Mouse (Mus musculus) forebrain, embryonic 10.5 days (tissue): ENCODE measurements at regions not wholly inside any gene's neighbourhood (a gene's known extent, or its start where the extent isn't known, plus 50 kb on each side); places are given as distances from the start of the nearest gene placed in this dataset.
A peak's percentile ranks its signal among the peaks of the same experiment; 100 is the strongest.

Experiments used
- DNase-seq: peaks from one replicate; pipeline ENCODE4 v3.0.0-alpha.2; 2017; ENCODE audit warnings: low spot score; ENCODE audit errors: extremely low spot score
- H3K27ac ChIP-seq: fragments of 300-500 bp; sonication (generic); 2 replicates; pipeline ENCODE4 v1.5.1; 2016; ENCODE audit warnings: mild to moderate bottlenecking
- H3K27me3 ChIP-seq: fragments of 300-500 bp; sonication (generic); 2 replicates; pipeline ENCODE4 v1.6.1; 2016; ENCODE audit warnings: mild to moderate bottlenecking; ENCODE audit not compliant: poor library complexity, severe bottlenecking
- H3K36me3 ChIP-seq: fragments of 300-500 bp; sonication (generic); replicated peaks from 2 replicates; pipeline ENCODE4 v1.6.1; 2016; ENCODE audit warnings: mild to moderate bottlenecking, moderate library complexity
- H3K4me1 ChIP-seq: fragments of 300-500 bp; sonication (generic); 2 replicates; pipeline ENCODE4 v1.6.1; 2016
- H3K4me3 ChIP-seq: fragments of 300-500 bp; sonication (generic); 2 replicates; pipeline ENCODE4 v1.5.1; 2016; ENCODE audit warnings: mild to moderate bottlenecking, moderate library complexity
- H3K9me3 ChIP-seq: fragments of 300-500 bp; sonication (generic); 2 replicates; pipeline ENCODE4 v1.6.1; 2016; ENCODE audit warnings: mild to moderate bottlenecking, moderate library complexity
- WGBS: fragments of 180-500 bp; shearing (Covaris S2); methylation state at CpG from one replicate; pipeline ENCODE4 v1.1.7; 2016; 5-methylcytosine and 5-hydroxymethylcytosine counted together

DNA sequence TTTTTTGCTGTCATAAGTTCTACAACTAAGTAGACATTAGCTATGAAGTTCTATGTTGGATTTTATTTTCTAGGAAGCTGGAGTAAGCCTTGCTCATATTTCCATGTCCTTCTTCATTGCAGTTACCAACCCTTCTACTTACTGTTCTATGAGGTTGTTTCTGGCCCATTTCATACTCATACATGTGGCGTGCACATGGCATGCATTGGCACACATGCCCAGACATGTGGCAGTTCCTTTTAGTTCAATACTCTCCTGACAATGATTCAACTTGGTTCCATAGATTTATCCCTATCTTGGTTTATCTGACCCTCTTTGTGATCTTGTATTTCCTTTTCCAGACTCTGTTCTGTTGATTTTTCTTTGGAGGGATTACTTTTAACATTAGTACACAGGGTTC, 203.2 kb downstream of the 1700064H15Rik start:
- H3K9me3 ChIP-seq: no peaks in the 10 kb centered on the region
- no peak for DNase-seq
- no peaks in the 10 kb centered on the region for H3K27me3 ChIP-seq
- H3K27ac ChIP-seq: no peak overlapping the region
- 87% methylated on average over 1 of the region's 1 CpGs for WGBS
- H3K4me3 ChIP-seq: no peak overlapping the region
- no peaks in the 10 kb centered on the region for H3K36me3 ChIP-seq
- no peaks in the 10 kb centered on the region for H3K4me1 ChIP-seq

- no peaks in the 10 kb centered on the region for H3K4me1 ChIP-seq
- H3K9me3 ChIP-seq: no peaks in the 10 kb centered on the region
- no peak overlapping the region for H3K4me3 ChIP-seq
- no peak for DNase-seq
- no peak overlapping the region for H3K27ac ChIP-seq
- no peaks in the 10 kb centered on the region for H3K27me3 ChIP-seq
- H3K36me3 ChIP-seq: no peaks in the 10 kb centered on the region
Measured at GRCm38 (mm10) chr3:19424384-19424783, 204.1 kb downstream of the 1700064H15Rik start.

DNA sequence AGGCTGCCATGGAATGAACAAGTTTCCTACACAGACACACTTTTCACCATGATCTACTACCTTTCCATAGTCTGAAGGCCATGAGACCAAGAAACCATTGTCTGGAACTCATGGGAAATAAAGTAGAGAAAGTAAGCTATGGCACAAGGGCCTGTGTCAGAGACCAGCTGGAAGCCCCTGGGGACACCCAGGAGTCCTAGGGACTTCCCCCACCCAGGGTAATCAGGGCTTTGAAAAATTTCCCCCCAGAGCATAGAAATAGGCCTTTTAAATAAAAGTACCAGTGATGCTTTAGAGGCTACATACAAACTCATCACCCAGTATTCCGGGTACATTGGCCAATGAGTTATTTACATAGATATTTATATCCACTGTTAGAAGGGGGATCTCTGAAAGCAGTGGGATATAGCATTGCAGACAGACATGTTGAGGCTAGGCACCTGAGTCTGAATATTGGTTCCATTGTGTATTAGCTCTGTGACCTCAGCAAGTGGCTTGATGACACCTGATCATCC, 207.0 kb downstream of the 1700064H15Rik start:
- Histone ChIP-seq H3K4me1 (no peaks in the 10 kb centered on the region), H3K36me3 (no peaks in the 10 kb centered on the region), H3K4me3 (no peak overlapping the region), H3K27ac (no peak overlapping the region), H3K27me3 (no peaks in the 10 kb centered on the region), H3K9me3 (no peaks in the 10 kb centered on the region)
- no peak for DNase-seq
- WGBS: 87% methylated on average over 1 of the region's 1 CpGs

DNA sequence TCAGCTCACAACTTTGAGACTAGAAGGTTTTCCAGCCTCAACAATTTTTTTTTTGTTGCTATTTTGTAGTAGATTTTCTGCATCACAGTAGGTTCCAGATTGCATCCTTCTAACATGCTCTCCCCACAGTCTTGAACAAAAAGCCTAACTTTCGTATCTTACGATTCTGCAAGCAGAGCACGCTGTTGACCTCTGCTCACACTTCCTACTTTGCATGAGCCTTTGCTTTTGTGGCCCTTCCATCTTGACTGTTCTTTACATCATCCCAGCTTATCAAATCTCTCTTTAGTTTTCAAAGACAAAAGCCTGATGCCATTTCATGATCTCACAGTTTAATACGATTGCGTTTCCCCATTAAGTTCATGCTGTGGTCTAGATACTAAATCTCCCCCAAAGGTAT, 207.6 kb downstream of the 1700064H15Rik start:
- Histone ChIP-seq H3K4me3 (no peak overlapping the region), H3K9me3 (no peaks in the 10 kb centered on the region), H3K36me3 (no peaks in the 10 kb centered on the region), H3K4me1 (no peaks in the 10 kb centered on the region), H3K27ac (no peak overlapping the region), H3K27me3 (no peaks in the 10 kb centered on the region)
- DNase-seq: no peak
- WGBS: 95% methylated on average over 5 of the region's 5 CpGs

GRCm38 (mm10) chr3:19410938-19411515, 217.4 kb downstream of the 1700064H15Rik start:
- DNase-seq: no peak
- no peak overlapping the region for H3K4me3 ChIP-seq
- H3K27me3 ChIP-seq: peaks cover 9% of the 10 kb centered on the region; the same call in 1 of the 2 replicates
- no peak overlapping the region for H3K27ac ChIP-seq
- H3K9me3 ChIP-seq: no peaks in the 10 kb centered on the region
- H3K4me1 ChIP-seq: peaks cover 20% of the 10 kb centered on the region
- 71% methylated on average over 3 of the region's 3 CpGs for WGBS
- no peaks in the 10 kb centered on the region for H3K36me3 ChIP-seq

- DNase-seq: no peak
- Histone ChIP-seq H3K27me3 (peaks cover 9% of the 10 kb centered on the region; the same call in 1 of the 2 replicates), H3K27ac (no peak overlapping the region), H3K9me3 (no peaks in the 10 kb centered on the region), H3K36me3 (no peaks in the 10 kb centered on the region), H3K4me3 (no peak overlapping the region), H3K4me1 (peaks cover 31% of the 10 kb centered on the region)
- 73% methylated on average over 2 of the region's 2 CpGs for WGBS
Measured at GRCm38 (mm10) chr3:19408283-19408682, 220.2 kb downstream of the 1700064H15Rik start.

DNA sequence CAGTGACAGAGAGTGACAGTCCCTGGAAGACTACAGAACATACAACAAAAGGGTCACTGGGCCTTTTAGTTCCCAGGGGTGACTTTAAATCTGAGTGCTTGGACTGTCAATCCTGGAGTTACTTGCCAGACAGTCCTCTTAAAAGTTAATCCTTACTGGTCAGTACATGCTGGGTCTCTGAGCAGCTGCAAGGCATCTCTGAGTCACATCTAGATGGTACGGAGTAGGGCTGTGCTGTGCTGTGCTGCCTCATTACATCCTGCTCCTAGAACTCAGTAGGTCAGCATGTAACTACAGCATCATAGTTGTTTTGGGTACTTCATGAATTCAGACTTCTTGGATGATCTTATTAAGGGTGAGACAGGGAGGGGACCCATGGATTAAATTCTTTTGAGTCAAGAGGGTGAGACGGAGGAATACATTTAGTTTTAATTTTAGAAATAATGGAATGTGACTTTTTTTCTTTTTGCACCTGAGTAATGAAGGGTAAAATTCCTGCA, 220.8 kb downstream of the 1700064H15Rik start:
- H3K27me3 ChIP-seq: peaks cover 9% of the 10 kb centered on the region; the same call in 1 of the 2 replicates
- 87% methylated on average over 2 of the region's 2 CpGs for WGBS

DNA sequence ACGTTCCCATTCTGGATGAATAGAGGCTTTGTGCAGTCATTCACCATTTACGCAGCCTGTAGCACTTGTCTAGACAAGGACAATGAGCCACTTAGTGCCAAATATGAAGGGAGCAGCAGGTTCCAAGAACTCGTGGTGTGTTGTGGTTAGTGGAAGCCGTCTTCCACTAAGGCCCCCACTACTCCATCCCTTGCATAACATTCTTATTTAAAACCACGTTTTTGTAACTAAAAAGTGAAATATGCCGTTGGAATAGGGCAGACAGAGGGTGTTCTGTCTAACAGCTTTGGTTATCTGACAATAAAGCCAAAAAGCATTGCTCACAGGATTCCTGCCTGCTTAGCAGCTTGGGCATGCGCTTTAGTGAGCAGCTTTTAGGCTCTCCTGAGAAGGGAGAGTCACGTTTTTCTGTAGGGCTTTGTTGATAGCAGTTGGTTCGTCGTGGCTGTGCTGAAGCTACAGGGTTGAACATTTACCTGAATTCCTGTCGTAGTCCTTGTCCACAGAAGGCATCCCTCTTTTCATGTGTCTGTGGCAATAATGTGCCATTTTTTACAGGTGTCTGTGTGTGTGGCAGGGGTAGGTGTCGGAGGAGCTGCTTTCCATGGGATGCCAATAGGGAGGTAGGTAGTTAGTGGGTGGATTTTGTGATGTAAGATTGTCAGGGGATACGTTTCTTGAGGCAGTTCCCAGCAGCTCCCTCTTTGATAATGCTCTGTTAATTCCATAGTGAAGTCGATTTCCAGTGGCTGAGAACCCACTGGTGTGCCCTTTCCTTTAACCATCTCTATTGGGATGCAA, 221.9 kb downstream of the 1700064H15Rik start:
- peak overlapping the region; percentile 78 for H3K27ac ChIP-seq
- H3K4me1 ChIP-seq: peaks cover 28% of the 10 kb centered on the region
- DNase-seq: peak; percentile 41
- 38% methylated on average over 14 of the region's 14 CpGs for WGBS
- peaks cover 9% of the 10 kb centered on the region; the same call in 1 of the 2 replicates for H3K27me3 ChIP-seq
- H3K4me3 ChIP-seq: peak overlapping the region; percentile 24
- H3K36me3 ChIP-seq: no peaks in the 10 kb centered on the region
- no peaks in the 10 kb centered on the region for H3K9me3 ChIP-seq

More for the DNA sequence above, 220.8 kb downstream of the 1700064H15Rik start:
- no peak for DNase-seq
- Histone ChIP-seq H3K4me3 (no peak overlapping the region), H3K9me3 (no peaks in the 10 kb centered on the region), H3K27ac (no peak overlapping the region), H3K36me3 (no peaks in the 10 kb centered on the region), H3K4me1 (peaks cover 28% of the 10 kb centered on the region)

- Histone ChIP-seq H3K4me1 (no peaks in the 10 kb centered on the region), H3K4me3 (no peak overlapping the region), H3K27me3 (no peaks in the 10 kb centered on the region), H3K36me3 (no peaks in the 10 kb centered on the region), H3K27ac (no peak overlapping the region), H3K9me3 (no peaks in the 10 kb centered on the region)
- no peak for DNase-seq
- 33% methylated on average over 2 of the region's 2 CpGs for WGBS
Measured at GRCm38 (mm10) chr3:19385675-19386074, 242.8 kb downstream of the 1700064H15Rik start.

DNA sequence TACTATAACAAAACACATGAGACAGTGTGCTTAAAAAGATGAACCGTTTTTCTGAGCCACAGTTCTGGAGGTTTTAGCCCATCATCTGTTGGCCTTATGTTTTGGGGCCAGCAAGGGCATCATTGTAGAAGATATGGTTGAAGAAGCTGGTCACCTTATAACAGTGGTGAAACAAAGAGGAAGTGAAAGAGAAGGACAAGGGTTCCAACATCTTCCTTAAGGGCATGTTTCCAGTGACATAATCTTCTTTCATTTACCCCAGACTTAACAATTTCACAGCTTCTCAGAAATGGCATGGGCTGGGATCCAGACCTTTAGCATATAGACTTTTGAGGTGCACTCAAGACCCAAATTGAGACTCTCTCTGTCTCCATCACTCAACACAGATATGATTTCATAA, 259.5 kb downstream of the 1700064H15Rik start:
- H3K36me3 ChIP-seq: no peaks in the 10 kb centered on the region
- H3K4me1 ChIP-seq: no peaks in the 10 kb centered on the region
- no peaks in the 10 kb centered on the region for H3K9me3 ChIP-seq
- no peaks in the 10 kb centered on the region for H3K27me3 ChIP-seq
- H3K27ac ChIP-seq: no peak overlapping the region
- DNase-seq: no peak
- H3K4me3 ChIP-seq: no peak overlapping the region
- WGBS: 94% methylated on average over 1 of the region's 1 CpGs

DNA sequence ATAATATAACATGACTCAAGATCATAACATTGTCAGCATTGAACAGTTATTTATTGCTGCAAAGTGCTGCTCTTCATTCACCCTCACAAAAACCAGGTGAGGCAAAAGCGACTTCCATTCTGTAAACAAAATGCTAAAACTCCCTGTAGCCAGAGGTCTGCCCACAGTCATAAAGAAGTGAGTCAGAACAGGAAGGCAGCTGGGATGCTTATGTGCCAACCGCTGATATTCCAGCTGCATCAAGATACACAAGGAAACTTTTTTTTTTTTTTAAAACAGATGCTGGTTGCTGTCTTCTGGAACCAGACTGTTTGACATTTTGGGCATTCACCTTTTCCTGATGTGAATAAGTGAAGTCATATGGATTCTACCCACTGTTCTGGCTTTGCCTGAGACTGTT, 260.7 kb downstream of the 1700064H15Rik start:
- DNase-seq: no peak
- Histone ChIP-seq H3K27me3 (no peaks in the 10 kb centered on the region), H3K4me3 (no peak overlapping the region), H3K9me3 (no peaks in the 10 kb centered on the region), H3K36me3 (no peaks in the 10 kb centered on the region), H3K27ac (no peak overlapping the region), H3K4me1 (no peaks in the 10 kb centered on the region)
- 76% methylated on average over 2 of the region's 2 CpGs for WGBS
